Mouse (Mus musculus) stomach, embryonic 14.5 days (tissue): Measurements from ENCODE around the gene Dnah5. TPM values are rescaled to one million over a fixed set of nuclear protein-coding genes. Genes with fewer than 3 reads are reported as not detected.

Experiments used
- ATAC-seq: fragments of 200-750 bp; cut with Nextera tagmentation; 2 replicates; pipeline ENCODE4 v1.8.0; 2017; ENCODE audit warnings: low read depth, moderate TSS enrichment; ENCODE audit not compliant: insufficient number of reproducible peaks, insufficient read depth, low FRiP score
- H3K27ac ChIP-seq: fragments of 300-500 bp; sonication (generic); 2 replicates; pipeline ENCODE4 v1.5.1; 2014; ENCODE audit warnings: mild to moderate bottlenecking, low read length, moderate library complexity, mixed read lengths
- H3K27me3 ChIP-seq: fragments of 300-500 bp; sonication (generic); 2 replicates; pipeline ENCODE4 v1.6.1; 2014; ENCODE audit warnings: low read length, control low read depth, mixed read lengths; ENCODE audit not compliant: control insufficient read depth, insufficient read depth
- H3K36me3 ChIP-seq: fragments of 300-500 bp; sonication (generic); 2 replicates; pipeline ENCODE4 v1.6.1; 2014; ENCODE audit warnings: mild to moderate bottlenecking, control low read depth, low read length, moderate library complexity, mixed read lengths; ENCODE audit not compliant: control insufficient read depth, insufficient read depth
- H3K4me1 ChIP-seq: fragments of 300-500 bp; sonication (generic); 2 replicates; pipeline ENCODE4 v1.6.1; 2014; ENCODE audit warnings: low read length, control low read depth, mixed read lengths; ENCODE audit not compliant: control insufficient read depth, insufficient read depth
- H3K4me2 ChIP-seq: fragments of 300-500 bp; sonication (generic); replicated peaks from 2 replicates; pipeline ENCODE4 v1.6.1; 2014; ENCODE audit warnings: low read depth, low read length, control low read depth
- H3K4me3 ChIP-seq: fragments of 300-500 bp; sonication (generic); 2 replicates; pipeline ENCODE4 v1.5.1; 2014; ENCODE audit warnings: low read depth, low read length, control low read depth
- H3K9ac ChIP-seq: fragments of 300-500 bp; sonication (generic); replicated peaks from 2 replicates; pipeline ENCODE4 v1.6.1; 2014; ENCODE audit warnings: low read depth, mild to moderate bottlenecking, control low read depth, low read length, moderate library complexity, mixed read lengths
- H3K9me3 ChIP-seq: fragments of 300-500 bp; sonication (generic); 2 replicates; pipeline ENCODE4 v1.6.1; 2016; ENCODE audit warnings: low read depth, low read length, control low read depth; ENCODE audit not compliant: control insufficient read depth
- WGBS: fragments of 180-500 bp; shearing (Covaris S2); extraction: QIAGEN DNeasy Blood & Tissue Kit; methylation state at CpG from one replicate; pipeline ENCODE4 v1.1.7; 2014; 5-methylcytosine and 5-hydroxymethylcytosine counted together
- polyA plus RNA-seq: library from polyadenylated mRNA; unstranded; fragments of >200 nt; fragmentation: Nextera tagmentation; extraction: Ambion mirVana; gene quantifications from 2 replicates; pipeline ENCODE4 v1.2.1, GENCODE M21; 2014

Dnah5 gene
- polyA plus RNA-seq, 1 experiment from 2014 or later = 0.04 TPM

DNA sequence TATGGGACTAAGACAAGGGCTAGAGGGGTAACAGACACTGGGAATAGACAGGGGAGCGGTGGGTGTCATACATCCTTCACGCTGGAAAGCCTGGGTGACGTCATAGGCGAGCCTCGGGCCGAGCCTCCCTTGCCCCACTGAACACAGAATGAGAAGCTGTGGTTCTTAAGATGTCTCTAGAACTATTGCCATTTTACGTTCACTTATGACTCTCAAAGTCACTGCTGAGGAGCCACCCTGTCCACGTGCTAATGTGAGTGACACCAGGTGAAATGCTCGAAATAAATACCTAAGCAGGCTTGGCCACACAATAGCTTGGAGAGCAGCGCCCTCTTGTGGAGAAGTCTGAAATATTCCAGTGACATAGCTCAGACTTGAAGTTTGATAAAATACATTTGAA, 21.7 kb upstream of the Dnah5 start:
- no peaks in the 10 kb centered on the region for H3K36me3 ChIP-seq
- 15% methylated on average over 10 of the region's 10 CpGs for WGBS
- no peak overlapping the region for H3K9ac ChIP-seq
- peak overlapping the region; percentile 27 for H3K4me3 ChIP-seq
- ATAC-seq = peak; percentile 59; the same call in 1 of the 2 replicates
- H3K27me3 ChIP-seq = no peaks in the 10 kb centered on the region
- H3K4me2 ChIP-seq = peak overlapping the region; percentile 45; the same call in 1 of the 2 replicates
- H3K9me3 ChIP-seq = no peaks in the 10 kb centered on the region
- H3K4me1 ChIP-seq = no peaks in the 10 kb centered on the region
- no peak overlapping the region for H3K27ac ChIP-seq

GRCm38 (mm10) chr15:28182567-28182966, 21.0 kb upstream of the Dnah5 start:
- Histone ChIP-seq H3K4me2 (no peak overlapping the region), H3K4me1 (no peaks in the 10 kb centered on the region), H3K9me3 (no peaks in the 10 kb centered on the region), H3K27me3 (no peaks in the 10 kb centered on the region), H3K27ac (no peak overlapping the region), H3K36me3 (no peaks in the 10 kb centered on the region), H3K9ac (no peak overlapping the region), H3K4me3 (no peak overlapping the region)
- WGBS = 61% methylated on average over 3 of the region's 3 CpGs
- ATAC-seq = no peak

- Histone ChIP-seq H3K4me2 (no peak overlapping the region), H3K9ac (no peak overlapping the region), H3K27ac (no peak overlapping the region), H3K27me3 (no peaks in the 10 kb centered on the region), H3K4me3 (no peak overlapping the region), H3K4me1 (no peaks in the 10 kb centered on the region), H3K36me3 (no peaks in the 10 kb centered on the region), H3K9me3 (no peaks in the 10 kb centered on the region)
- no peak; the same call in 1 of the 2 replicates for ATAC-seq
- 23% methylated on average over 22 of the region's 22 CpGs for WGBS
These were observed 15.8 kb upstream of the Dnah5 start for GRCm38 (mm10) chr15:28187472-28188360.

DNA sequence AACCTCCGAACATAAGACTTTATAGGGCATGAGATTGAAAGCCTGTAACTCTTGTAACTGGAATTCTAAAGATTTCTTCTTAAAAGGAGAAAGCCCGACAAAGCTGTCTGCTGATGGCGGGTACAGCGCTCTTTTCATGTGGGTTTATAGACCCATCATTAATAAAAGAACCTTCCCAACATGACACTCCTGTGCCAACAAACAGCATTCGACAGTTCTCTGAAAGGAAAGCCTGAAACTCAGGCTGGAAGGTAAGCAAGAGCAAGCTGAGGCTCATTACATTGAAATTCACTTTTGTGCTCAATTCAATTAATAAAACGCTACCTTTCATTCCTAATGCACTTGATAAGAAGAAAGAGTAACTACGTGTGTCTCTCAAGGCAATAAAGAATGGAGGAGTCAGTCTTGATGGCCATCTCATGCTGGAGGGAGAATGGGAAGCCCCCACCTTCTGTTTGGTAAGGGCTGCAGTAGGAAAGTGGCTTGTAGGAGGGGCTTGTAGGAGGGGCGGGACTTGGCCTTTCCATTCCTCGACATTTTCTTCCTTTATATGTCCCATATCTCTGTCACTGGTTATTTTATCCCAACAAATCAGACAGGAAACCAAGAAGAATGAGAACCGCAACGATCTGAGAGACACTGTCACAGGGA, 15.1 kb upstream of the Dnah5 start:
- no peaks in the 10 kb centered on the region for H3K4me1 ChIP-seq
- no peak overlapping the region for H3K27ac ChIP-seq
- 70% methylated on average over 11 of the region's 11 CpGs for WGBS
- ATAC-seq = no peak
- H3K9me3 ChIP-seq = no peaks in the 10 kb centered on the region
- H3K27me3 ChIP-seq = no peaks in the 10 kb centered on the region
- H3K9ac ChIP-seq = no peak overlapping the region
- H3K4me2 ChIP-seq = no peak overlapping the region
- no peaks in the 10 kb centered on the region for H3K36me3 ChIP-seq
- no peak overlapping the region for H3K4me3 ChIP-seq

DNA sequence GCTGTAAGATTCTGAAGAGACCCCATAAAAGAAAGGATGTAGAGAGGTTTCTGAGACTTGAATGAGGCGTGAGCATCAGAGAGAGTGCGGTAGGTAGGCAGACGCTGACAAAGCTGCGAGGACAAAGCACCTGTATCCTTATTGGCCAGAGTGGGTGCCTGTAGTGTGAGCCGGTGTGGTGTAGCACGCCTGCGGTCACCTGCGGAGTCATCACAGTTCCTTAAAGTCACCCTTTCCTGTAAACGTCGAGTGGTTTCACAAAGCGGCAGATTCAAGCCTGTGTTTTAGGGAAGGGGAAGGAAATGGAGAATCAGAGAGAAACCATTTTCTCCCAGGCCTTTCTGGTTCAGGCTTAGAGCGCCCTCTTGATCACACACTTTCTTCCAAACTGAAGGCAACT, 13.9 kb upstream of the Dnah5 start:
- H3K9me3 ChIP-seq = no peaks in the 10 kb centered on the region
- no peak overlapping the region for H3K4me2 ChIP-seq
- no peak for ATAC-seq

DNA sequence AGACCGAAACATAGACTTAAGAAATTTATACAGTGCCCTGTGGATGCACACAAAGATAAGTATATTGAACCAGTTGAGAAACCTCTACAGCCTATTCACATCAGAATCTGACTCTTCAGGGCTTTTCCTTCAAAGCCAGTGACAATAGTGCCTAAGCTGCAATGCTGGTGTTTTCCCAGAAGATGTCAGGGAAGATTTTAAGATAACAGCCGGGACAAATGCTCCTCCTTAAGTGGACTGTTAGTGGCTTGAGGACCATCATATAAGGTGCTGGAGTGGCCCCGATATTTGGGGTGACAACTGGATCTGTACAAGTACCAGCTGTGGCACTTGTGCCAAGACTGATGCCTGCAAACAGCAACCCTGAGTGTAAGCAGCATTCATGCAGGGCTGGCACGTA, 4.9 kb upstream of the Dnah5 start:
- H3K9me3 ChIP-seq = no peaks in the 10 kb centered on the region
- no peak overlapping the region for H3K4me2 ChIP-seq
- WGBS = 55% methylated on average over 4 of the region's 4 CpGs
- no peak overlapping the region for H3K27ac ChIP-seq
- H3K4me1 ChIP-seq = no peaks in the 10 kb centered on the region
- ATAC-seq = no peak
- H3K4me3 ChIP-seq = no peak overlapping the region
- no peak overlapping the region for H3K9ac ChIP-seq
- no peaks in the 10 kb centered on the region for H3K27me3 ChIP-seq
- no peaks in the 10 kb centered on the region for H3K36me3 ChIP-seq

More for the DNA sequence above, 13.9 kb upstream of the Dnah5 start:
- H3K4me3 ChIP-seq = no peak overlapping the region
- WGBS = 36% methylated on average over 12 of the region's 12 CpGs
- H3K9ac ChIP-seq = no peak overlapping the region
- H3K27me3 ChIP-seq = no peaks in the 10 kb centered on the region
- H3K36me3 ChIP-seq = no peaks in the 10 kb centered on the region
- H3K27ac ChIP-seq = no peak overlapping the region
- no peaks in the 10 kb centered on the region for H3K4me1 ChIP-seq

GRCm38 (mm10) chr15:28204626-28205025, 1.1 kb downstream of the Dnah5 start:
- ATAC-seq = no peak
- no peak overlapping the region for H3K4me3 ChIP-seq
- H3K4me1 ChIP-seq = no peaks in the 10 kb centered on the region
- no peak overlapping the region for H3K9ac ChIP-seq
- H3K9me3 ChIP-seq = no peaks in the 10 kb centered on the region
- WGBS = 74% methylated on average over 3 of the region's 3 CpGs
- no peaks in the 10 kb centered on the region for H3K36me3 ChIP-seq
- no peak overlapping the region for H3K27ac ChIP-seq
- no peak overlapping the region for H3K4me2 ChIP-seq
- no peaks in the 10 kb centered on the region for H3K27me3 ChIP-seq

GRCm38 (mm10) chr15:28207545-28207944, 4.0 kb downstream of the Dnah5 start:
- Histone ChIP-seq H3K27me3 (no peaks in the 10 kb centered on the region), H3K4me2 (no peak overlapping the region), H3K4me3 (no peak overlapping the region), H3K36me3 (no peaks in the 10 kb centered on the region), H3K9ac (no peak overlapping the region), H3K27ac (no peak overlapping the region), H3K9me3 (no peaks in the 10 kb centered on the region), H3K4me1 (no peaks in the 10 kb centered on the region)
- 30% methylated on average over 2 of the region's 2 CpGs for WGBS
- ATAC-seq = no peak
